Mouse (Mus musculus) testis, adult 2 months (tissue): Measurements from ENCODE around the gene Ulk1. TPM values are rescaled to one million over a fixed set of nuclear protein-coding genes. Genes with fewer than 3 reads are reported as not detected.
A peak's percentile ranks its signal among the peaks of the same experiment; 100 is the strongest.

Experiments used
- H3K27ac ChIP-seq: fragments of 200-500 bp; 2 replicates; pipeline ENCODE4 v1.5.1; 2012; ENCODE audit warnings: low read depth, low read length; ENCODE audit not compliant: control insufficient read depth, insufficient read depth
- H3K27me3 ChIP-seq: fragments of 200-500 bp; 2 replicates; pipeline ENCODE4 v1.6.1; 2012; ENCODE audit warnings: mild to moderate bottlenecking, low read length, moderate library complexity; ENCODE audit not compliant: control insufficient read depth, insufficient read depth
- H3K36me3 ChIP-seq: fragments of 200-500 bp; 2 replicates; pipeline ENCODE4 v1.6.1; 2012; ENCODE audit warnings: mild to moderate bottlenecking, low read length; ENCODE audit not compliant: control insufficient read depth, insufficient read depth
- H3K4me1 ChIP-seq: fragments of 200-500 bp; 2 replicates; pipeline ENCODE4 v1.6.1; 2012; ENCODE audit warnings: low read length; ENCODE audit not compliant: control insufficient read depth, insufficient read depth
- H3K4me3 ChIP-seq: fragments of 200-500 bp; 2 replicates; pipeline ENCODE4 v1.5.1; 2012; ENCODE audit warnings: low read depth, mild to moderate bottlenecking, low read length, moderate library complexity, mixed read lengths; ENCODE audit not compliant: control insufficient read depth
- CTCF ChIP-seq: fragments of 200-500 bp; IDR thresholded peaks from 2 replicates; pipeline ENCODE4 v1.5.1; 2012; ENCODE audit warnings: low read depth, mild to moderate bottlenecking, inconsistent platforms, low read length, moderate library complexity; ENCODE audit not compliant: control insufficient read depth, insufficient read depth, insufficient replicate concordance
- POLR2A ChIP-seq: fragments of 200-500 bp; IDR thresholded peaks from 2 replicates; pipeline ENCODE4 v1.6.1; 2012; ENCODE audit warnings: low read depth, mild to moderate bottlenecking, inconsistent platforms, low read length, moderate library complexity; ENCODE audit not compliant: control insufficient read depth
- polyA plus RNA-seq: library from polyadenylated mRNA; depleted of rRNA; stranded (reverse); fragments of >200 nt; gene quantifications from 2 replicates; pipeline ENCODE4 v1.2.3, GENCODE M21; 2012

Gene Ulk1
- polyA plus RNA-seq, 1 experiment, result 15.4 TPM

DNA sequence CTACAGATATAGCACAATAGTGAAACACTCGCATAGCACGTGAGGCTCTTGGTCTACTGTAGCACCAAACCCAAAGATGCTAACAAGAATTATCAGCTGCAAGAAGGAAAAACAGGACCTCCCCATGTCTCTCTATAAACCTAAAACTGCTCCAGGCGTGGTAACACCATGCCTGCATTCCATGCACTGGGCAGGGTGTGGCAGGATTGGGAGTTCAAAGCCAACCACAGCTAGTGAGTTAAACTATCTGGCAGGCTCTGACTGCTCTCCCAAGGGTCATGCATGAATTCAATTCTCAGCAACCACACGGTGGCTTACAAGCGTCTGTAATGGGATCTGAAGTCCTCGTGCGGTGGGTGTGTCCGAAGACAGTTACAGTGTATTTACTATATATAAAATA lies 26.7 kb downstream of the Ulk1 start:
- Histone ChIP-seq H3K27ac (no peak overlapping the region), H3K36me3 (no peaks in the 10 kb centered on the region), H3K4me3 (no peak overlapping the region), H3K27me3 (no peaks in the 10 kb centered on the region), H3K4me1 (peaks cover 13% of the 10 kb centered on the region)
- TF ChIP-seq POLR2A (no peak), CTCF (no peak)

DNA sequence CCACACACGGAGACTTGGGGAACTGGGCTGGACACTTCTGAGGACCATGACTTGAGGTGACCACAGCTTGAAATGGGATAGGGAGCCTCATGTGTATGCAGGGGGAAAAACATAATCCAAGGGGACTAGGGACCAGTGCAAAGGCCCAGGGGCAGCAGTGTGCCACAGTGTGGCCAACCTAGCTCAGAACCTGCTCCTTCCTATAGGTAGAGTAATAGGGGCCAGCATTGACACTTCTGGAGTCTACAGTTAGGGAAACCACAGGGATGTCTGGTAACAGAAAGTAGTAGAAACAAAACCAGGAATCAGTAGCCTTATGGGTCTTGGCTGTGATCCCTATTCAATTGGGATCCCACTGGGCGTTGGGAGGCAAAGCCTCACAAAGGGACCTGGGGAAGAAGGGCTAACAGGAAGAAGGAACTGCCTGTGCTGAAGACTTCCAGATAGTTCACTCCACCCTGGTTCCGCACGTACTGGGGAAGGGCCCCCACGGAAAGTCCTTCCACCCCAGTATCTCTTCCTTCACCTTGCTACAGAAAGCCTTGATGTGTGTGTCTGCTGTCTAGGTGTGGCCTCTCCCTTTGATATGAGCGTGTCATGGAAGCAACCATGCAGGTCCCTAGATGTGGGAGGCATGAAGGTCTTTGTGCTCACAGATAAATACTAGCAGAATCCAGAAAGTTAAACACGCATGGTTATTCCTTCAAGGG lies 28.2 kb downstream of the Ulk1 start:
- peaks cover 13% of the 10 kb centered on the region for H3K4me1 ChIP-seq
- H3K27me3 ChIP-seq, result no peaks in the 10 kb centered on the region
- no peak for TF ChIP-seq POLR2A
- no peak for TF ChIP-seq CTCF
- H3K36me3 ChIP-seq, result no peaks in the 10 kb centered on the region
- no peak overlapping the region for H3K4me3 ChIP-seq
- H3K27ac ChIP-seq, result no peak overlapping the region

DNA sequence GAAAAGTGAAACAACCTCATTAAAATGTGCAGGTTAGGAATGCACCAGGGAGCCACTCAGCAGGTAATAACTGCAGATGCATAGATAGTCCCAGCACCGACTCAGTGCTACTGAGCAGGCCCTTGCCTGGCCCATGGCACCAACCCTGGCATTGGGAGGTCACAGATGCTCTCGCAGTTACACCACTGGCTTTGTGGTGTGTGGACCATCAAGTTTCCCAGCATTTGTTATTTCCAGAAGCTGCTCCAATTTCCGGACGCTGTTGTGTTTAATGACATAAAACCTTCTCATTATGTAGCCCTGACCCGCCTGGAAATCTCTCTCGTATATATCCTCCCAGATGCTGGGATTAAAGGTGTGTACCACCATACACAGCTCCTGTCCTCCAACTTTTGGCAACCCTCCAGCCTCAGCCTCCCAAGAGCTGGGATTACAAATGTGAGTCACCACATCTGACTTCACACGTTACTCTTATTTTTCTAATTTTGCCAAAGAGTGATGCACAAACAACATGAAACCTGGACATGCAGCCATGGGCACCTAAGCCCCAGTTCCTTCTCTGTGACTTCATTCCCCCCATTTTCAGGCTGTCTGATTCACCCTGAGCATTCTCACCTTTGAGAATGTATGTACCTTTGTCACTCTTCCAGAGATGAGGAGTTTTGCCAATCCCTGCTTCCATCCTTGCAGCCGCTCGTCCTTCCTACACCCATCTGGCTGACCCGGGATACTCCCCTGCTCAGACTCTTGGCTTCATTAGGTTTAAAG lies 29.0 kb downstream of the Ulk1 start:
- Histone ChIP-seq H3K27me3 (no peaks in the 10 kb centered on the region), H3K36me3 (no peaks in the 10 kb centered on the region), H3K4me3 (peak overlapping the region; percentile 93), H3K27ac (peak overlapping the region; percentile 73), H3K4me1 (peaks cover 13% of the 10 kb centered on the region)
- TF ChIP-seq CTCF (no peak), POLR2A (no peak)

DNA sequence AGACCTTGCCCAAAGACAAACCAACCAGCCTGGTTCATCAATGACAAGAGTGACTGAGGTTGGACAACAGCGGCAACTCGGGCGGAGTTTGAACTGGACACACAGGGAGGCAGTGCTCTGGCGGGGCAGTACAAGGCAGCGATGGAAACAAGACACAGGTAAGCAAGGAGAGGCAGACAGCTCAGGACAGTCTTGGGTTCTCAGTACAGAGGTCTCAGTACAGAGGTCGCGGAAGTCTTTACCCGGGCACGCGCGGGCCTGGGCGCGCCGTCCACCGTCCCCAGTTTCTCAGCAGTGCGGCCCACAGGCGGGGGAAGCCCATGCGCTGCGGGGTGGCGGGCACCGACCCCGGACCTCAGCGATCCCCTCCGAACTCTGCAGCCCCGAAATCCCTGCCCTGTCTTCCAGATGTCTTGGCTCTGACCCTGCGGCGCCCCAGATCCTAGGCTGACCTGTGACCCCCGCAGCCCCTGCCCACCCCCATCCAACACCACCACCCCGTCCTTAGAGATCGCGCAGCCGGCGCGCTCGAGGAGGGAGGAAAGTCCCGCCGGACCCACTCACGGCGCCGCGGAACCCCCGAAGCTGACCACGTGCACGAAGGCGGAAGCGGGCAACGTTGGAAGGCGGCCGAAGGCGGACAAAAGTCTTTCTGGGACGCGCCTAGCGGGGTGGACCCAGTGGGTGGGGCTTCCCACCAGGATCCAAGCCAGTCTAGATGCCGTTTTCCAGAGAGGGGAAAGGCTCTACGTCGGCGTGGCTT lies 29.7 kb downstream of the Ulk1 start, which contains the start of gene Pus1:
TSS of gene Pus1 (minus strand) at position 662 of the 763 bp plus-strand sequence.
- no peak for TF ChIP-seq CTCF
- TF ChIP-seq POLR2A, result peak; percentile 29; the same call in 1 of the 2 replicates
- Histone ChIP-seq H3K36me3 (no peaks in the 10 kb centered on the region), H3K4me1 (peaks cover 13% of the 10 kb centered on the region), H3K4me3 (peak within 1 kb of the TSS; percentile 93), H3K27ac (peak within 1 kb of the TSS; percentile 73), H3K27me3 (no peaks in the 10 kb centered on the region)

DNA sequence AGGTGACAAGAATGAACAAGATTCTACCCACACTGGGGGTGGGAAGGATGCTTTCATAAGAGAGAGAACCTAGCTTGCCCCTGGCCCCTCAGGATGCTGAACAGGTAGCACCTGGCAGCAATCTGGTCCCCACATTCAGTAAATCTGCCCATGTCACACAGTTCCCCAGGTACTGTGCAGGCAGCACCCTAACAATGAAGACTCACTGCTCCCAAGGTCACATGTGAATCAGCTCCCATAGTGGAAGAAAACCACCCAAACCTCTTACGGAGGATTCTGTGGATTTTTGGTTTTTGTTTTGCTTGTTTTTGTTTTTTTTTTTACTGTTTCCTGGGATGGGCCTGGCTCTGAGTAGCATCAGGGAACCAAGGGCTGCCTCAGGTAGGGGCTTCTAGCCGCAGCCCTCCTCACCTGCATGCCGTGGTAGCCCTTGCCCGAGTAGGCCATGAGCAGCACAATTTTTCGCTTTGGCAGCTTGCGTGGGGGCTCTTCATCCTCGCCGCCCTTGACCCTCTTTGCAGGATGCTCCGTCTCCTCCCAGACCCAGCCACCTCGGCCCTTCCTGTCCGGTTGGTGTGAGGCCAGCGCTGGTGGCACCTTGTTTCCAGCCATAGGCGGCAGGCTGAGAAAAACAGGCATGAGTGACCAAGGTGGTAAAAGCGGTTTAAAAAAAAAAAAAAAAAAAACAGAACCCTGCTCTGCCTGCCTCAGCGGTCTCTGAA lies 30.5 kb downstream of the Ulk1 start:
- Histone ChIP-seq H3K4me1 (peaks cover 13% of the 10 kb centered on the region), H3K27me3 (no peaks in the 10 kb centered on the region), H3K36me3 (no peaks in the 10 kb centered on the region), H3K27ac (no peak overlapping the region; the same call in 1 of the 2 replicates), H3K4me3 (peak overlapping the region; percentile 93)
- TF ChIP-seq POLR2A, result no peak
- TF ChIP-seq CTCF, result no peak

DNA sequence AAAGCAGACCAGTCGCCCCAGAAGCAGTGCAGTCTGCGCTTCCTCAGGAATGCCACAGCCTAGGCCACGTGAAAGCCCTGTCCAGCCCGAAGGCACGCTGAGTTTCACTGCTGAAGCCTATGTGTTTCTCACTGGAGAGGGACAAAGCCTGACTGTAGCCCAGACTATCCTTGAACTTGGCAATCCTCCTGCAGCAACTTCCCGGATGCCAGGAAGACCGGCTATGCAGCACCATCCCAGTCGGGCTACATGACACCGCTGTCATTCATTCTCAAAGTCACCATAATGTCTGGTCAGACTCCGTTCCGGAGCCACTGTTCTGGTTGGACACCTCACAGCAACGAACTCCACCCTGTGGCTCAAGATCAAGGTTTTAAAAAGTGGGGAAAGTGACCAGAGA lies 31.6 kb downstream of the Ulk1 start:
- no peaks in the 10 kb centered on the region for H3K27me3 ChIP-seq
- H3K27ac ChIP-seq, result no peak overlapping the region
- H3K36me3 ChIP-seq, result no peaks in the 10 kb centered on the region
- TF ChIP-seq POLR2A (no peak), CTCF (no peak)
- H3K4me3 ChIP-seq, result no peak overlapping the region
- peaks cover 13% of the 10 kb centered on the region for H3K4me1 ChIP-seq

DNA sequence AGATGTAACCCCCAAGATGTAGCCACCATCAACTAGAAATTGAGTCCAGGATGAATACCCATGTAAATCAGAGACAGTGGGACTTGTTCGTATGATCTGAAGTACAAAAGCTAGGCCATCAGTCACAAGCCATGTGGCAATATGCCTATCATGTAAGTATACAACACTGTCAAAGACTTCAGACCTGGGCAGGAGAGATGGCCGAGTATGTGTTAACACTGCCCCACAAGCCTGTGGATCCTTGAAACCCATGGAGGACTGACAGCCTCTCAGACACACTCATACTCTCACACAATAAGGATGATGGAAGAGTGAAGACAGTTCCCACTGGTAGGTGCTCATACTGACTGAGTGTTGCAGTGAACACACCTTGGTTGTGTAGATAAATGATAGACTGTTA lies 33.8 kb downstream of the Ulk1 start:
- Histone ChIP-seq H3K36me3 (no peaks in the 10 kb centered on the region), H3K4me3 (no peak overlapping the region), H3K27me3 (no peaks in the 10 kb centered on the region), H3K4me1 (peaks cover 11% of the 10 kb centered on the region), H3K27ac (no peak overlapping the region)
- TF ChIP-seq CTCF (no peak), POLR2A (no peak)
